Mouse (Mus musculus) kidney, adult 11 months (tissue): ENCODE measurements around the gene Copg2.

Experiments used
- DNase-seq: peaks from one replicate; pipeline ENCODE4 v3.0.0; 2022

The Copg2 gene

GRCm38 (mm10) chr6:30732571-30733130 lies 163.9 kb downstream of the Copg2 start:
- DNase-seq, result no peak

DNA sequence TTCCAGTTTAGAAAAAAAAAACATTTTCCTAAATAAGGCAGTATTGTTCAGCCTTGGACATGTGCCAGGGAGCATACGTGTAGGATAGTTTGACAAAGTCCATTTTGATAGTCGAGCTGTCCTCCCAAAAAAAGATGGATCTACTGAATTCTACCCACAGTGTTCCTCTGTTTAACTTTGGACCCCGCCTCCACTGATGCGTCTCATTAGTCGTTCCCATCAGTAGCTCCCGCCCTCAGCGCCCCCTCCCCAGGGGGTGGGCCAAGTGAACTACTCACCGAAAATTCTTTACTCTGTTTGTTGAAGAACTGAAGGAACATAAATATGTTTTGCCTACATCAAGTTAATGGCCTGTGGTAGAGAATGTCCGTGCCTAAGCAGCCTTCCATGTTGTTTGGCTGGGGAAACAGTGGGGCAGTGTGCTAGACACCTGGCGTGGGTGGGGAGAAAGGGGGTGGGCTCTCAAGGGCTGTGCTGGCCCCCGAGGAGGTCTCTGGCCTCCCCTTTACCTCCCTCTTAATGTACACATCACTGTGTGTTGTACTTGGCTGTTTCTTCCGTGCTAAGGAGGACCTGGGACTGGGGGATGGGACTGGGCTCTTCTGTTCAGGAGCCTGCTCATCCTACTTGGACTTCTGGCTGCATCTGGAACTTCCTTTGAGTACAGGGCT lies 166.2 kb downstream of the Copg2 start:
- DNase-seq, result no peak

DNA sequence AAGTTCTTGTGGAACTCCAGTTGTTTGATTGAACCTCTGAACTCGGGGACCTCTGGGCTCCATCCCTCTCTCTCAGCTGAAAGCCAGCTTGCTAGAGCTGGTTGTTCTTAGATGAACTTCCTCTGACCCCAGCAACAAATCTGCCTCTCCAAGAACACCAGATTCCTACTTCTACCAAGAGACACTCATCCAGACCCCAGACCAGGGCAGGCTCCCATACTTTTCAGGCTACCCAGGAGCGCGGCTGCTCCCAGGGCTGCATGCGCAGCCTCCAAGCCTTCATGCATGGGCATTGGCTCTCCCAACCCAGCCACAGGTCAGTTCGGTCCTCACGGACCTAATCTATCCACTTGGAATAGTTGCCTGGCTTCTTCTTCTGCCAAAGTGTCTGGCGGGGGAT lies 173.3 kb downstream of the Copg2 start, which contains the start of gene Mest:
Gene Mest (plus strand): TSS at position 217 of the 400 bp plus-strand sequence.
- no peak for DNase-seq

- DNase-seq, result no peak
These were observed 174.0 kb downstream of the Copg2 start for GRCm38 (mm10) chr6:30722385-30723164.

DNA sequence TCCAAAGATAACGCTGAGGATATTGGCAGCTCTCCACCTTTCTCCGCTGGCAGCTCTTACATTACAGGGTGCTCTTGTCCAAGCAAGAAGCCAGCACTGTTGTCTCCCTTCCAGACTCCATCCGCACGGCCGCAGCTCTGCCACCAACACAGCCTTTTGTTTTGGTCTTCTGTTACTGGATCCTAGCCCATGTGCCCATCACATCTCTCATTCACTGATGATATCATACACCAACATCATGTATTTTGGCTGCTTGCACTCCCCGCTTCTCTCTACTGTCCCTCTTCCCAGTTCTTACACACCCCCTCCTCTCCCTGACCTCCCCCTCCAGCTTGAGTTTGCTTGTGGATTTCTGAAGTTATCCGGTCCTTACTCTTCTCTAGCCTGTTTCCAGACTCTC lies 179.8 kb downstream of the Copg2 start:
- DNase-seq, result no peak

GRCm38 (mm10) chr6:30714891-30715471 lies 181.6 kb downstream of the Copg2 start:
- DNase-seq, result no peak

- DNase-seq, result no peak
These were observed 182.7 kb downstream of the Copg2 start for GRCm38 (mm10) chr6:30713896-30714295.

GRCm38 (mm10) chr6:30713455-30713854 lies 183.1 kb downstream of the Copg2 start:
- no peak for DNase-seq

DNA sequence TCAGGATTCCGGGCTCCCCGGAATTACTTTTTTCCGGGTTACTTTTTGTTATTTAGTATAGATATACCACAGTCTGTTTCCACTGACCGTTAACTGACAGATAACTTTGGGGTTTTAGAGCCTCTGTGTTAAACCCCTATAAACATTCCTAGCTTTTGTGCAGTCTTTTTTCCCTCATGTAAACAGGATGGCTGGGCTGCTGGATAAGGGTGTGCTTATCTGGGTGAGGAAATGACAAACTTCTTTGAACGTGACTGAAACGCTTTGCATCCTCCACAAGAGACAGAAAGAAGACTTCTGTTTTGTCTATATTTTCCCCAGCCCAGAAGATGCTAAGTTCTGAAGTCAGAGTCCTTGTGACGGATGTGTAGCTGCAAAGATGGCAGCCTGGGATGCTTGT lies 184.1 kb downstream of the Copg2 start:
- no peak for DNase-seq

DNA sequence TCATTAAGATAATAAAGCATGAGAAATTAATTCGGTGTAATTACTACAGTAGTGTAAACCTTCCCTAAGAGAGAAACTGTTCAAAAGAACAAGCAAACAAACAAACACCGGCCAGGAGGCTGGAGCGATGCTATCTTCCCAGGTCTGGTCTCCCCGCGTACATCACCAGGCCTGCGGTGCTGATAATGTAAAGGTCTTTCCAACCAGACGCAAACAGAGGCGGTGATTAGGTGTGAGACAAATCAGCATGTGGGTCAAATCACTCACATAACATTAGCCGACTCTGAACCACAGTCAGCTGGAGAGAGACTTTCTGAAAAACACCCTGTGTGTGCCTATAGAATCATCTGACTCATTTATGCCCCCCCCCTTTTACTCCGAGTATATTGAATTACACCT lies 185.2 kb downstream of the Copg2 start:
- no peak for DNase-seq

DNA sequence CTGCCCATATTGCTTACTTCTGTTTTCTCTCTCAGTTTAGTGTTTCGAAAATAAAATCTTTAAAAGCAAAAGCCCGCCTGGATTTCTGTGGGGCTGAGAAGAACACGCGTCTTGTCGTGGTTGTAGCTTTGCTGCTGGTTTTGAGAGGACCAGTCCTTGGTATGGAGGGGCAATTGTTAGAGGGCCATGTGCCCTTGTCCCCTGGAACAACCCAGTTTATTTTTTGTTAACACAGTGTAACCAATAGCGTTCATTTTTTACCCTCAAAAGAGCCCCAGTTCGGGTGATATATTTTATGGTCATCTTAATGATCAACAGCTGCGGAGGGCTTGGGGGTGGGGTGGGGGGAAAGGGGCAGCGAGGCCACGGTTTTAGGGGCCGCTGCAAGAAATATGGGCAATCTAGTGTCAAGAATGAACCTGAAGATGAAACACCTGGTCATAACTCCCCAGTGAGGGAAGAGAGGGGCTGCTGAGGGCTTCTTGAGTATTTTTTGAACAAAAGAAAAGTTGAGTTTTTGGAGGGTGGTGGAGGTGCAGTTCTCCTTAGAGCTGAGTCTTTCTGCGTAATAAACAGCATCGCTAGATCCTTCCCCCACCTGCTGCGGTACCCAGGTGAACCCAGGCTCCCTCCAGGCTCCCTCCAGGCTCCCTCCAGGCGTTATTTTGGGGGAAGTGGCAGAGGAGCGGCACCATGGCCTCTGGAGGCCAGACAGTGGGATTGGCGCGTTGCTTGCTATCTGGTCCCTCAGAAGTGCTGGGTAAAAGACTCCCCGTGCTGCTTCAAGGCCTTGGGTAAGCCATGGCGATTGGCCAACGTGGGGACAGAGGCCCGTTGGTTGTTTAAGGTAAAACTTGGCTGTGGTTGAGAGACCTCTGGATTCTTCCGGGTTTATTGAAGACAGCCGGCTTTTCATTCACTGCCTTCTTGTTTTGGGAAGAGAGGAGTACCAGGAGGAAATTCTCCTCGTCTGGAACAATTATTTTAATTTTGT lies 185.9 kb downstream of the Copg2 start:
- no peak for DNase-seq

DNA sequence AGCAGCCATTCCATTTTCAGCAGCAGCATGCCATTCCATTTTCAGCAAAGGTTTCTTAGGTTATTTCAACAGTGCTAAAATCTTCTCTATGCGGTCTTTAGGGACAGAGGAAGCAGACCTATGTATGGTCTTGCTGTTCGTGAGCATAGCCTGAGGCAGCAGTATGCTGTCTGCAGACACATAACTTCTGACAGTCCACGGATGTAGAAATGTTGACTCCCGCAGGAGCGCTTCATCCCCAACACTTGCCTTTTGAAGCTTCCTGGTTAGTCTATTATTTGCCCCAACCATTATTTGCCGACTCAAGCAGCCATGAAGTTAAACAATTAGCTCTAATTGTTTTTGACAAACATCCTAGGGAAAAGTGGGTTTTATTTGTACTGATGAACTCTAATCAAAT lies 187.5 kb downstream of the Copg2 start:
- DNase-seq, result no peak

- DNase-seq, result no peak
These were observed 192.5 kb downstream of the Copg2 start for GRCm38 (mm10) chr6:30703977-30704602.

DNA sequence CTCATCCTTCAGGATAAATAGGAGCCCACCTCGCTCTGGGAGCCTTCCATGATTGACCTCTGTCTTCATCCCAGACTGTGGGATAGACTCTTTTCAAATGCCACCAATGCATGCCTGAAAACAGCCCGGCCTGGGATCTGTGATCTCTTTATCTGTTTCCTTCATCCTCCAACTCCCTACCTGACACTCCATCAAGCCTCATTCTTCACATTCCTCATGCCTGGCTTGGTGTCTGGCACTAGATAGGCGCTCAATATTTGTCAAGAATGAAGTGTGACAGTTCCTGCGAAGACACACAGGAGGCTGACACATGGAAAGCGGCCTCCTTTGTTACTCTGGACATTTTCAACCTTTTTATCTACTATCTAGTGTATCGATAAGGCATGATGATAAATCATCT lies 193.1 kb downstream of the Copg2 start:
- no peak for DNase-seq

DNA sequence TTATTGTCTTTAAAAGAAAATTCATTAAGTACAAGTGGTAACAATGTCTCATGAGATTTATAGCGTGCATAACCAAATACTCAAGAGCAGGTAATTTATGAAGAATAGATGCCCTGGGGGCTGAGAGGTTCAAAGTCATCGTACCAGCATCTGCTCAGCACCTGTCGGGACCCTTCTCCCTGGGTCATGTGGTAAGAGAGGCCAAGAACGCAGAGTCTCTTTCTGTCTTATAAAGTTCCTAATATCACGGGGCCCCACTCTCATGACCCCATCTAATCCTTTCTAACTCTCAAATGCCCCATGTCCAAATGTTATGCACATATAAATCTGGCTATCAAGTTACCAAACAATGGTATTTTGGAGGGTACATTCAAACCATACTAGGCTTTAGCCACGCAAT lies 193.7 kb downstream of the Copg2 start:
- no peak for DNase-seq

GRCm38 (mm10) chr6:30700182-30700581 lies 196.4 kb downstream of the Copg2 start:
- no peak for DNase-seq

GRCm38 (mm10) chr6:30698036-30698435 lies 198.6 kb downstream of the Copg2 start:
- no peak for DNase-seq
